Mouse (Mus musculus) spleen, postnatal 14 days (tissue): ENCODE measurements around the gene Nlrp9b.
"Not testable (repeated sequence)": the region's sequence is repeated elsewhere in the genome, so short reads cannot be mapped to it uniquely, and the experiment has no call there.

Experiments
- DNase-seq, 2 experiments: peaks; one replicate each; pipeline ENCODE4 v3.0.0; 2021 to 2022; ENCODE audit warnings: low spot score in 2 of 2

The Nlrp9b gene

DNA sequence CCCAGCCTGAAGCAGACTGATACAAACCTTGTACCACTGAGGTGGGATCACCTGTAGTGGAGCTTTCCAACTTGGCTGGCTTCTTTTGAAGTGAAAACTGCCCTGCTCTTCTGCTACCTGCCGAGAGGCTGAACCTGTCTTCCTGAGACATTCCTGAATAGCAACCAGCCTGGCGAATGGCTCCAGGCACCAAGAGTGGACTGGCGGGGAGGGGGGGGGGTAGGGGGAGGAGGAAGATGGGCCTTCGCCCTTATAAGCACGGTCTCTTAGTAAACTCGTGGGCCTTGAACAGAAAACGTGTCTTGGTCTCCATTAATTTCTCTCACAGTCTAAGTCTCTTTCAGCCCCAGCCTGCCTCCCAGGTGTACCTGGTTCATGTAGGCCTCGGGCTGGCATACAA lies at the start of gene Nlrp9b:
Gene Nlrp9b (plus strand): TSS at position 301 of the 400 bp plus-strand sequence.
- not testable (repeated sequence) for DNase-seq

- no peak for DNase-seq
Observed at GRCm38 (mm10) chr7:19944709-19945108, 46.6 kb upstream of the Nlrp9b start.

- no peak for DNase-seq
Observed at GRCm38 (mm10) chr7:19945201-19945600, 46.1 kb upstream of the Nlrp9b start.

DNA sequence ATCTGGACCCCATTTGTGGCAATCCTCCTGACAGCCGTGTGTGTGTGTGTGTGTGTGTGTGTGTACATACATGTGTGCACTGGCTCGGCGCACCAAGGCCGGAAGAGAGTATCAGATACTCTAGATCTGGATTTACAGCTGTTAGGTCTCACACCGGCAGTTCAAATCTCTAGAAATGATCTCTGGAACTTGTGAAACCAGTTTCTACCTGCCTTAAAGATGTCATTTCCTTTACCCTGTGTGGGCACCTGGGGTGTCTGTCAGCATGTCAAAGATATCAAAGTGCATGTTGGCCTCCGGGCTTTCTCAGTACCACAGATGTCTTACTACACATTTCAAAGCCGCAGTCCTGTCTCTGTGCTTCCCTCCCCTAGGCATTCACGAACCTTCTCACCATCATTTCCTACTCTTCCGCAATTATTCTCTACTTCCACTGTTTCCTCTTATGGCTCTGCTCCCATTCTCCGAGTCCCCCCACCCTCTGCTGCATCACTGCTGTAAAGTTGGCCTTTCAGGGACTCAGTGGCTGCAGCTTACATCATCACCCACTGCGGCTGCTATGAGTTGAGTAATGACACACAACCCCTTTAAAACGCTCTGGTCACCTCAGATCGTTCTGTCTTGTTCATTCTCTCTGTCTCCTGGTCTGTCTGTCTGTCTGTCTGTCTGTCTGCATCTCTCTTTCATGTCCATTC lies 45.3 kb upstream of the Nlrp9b start:
- no peak for DNase-seq

DNA sequence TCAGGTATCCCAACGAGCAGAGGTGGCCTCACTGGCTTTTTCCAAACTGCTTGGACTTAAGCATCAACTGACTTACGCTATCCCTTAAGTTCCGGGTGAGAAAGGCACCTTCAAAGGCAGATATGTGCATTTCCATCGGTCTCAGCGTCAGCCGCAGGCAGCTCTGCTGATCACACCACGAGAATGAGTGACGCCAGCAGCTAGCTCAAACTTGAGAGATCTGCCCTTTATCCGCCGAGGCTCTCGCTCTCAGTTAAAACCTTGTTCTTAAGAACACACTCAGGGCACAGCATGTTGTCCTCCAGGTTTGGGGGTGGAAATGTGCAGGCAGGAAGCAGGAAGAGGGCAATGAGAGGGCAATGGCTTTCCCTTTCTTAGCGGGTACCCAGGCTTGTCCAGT lies 42.3 kb upstream of the Nlrp9b start:
- no peak for DNase-seq

DNA sequence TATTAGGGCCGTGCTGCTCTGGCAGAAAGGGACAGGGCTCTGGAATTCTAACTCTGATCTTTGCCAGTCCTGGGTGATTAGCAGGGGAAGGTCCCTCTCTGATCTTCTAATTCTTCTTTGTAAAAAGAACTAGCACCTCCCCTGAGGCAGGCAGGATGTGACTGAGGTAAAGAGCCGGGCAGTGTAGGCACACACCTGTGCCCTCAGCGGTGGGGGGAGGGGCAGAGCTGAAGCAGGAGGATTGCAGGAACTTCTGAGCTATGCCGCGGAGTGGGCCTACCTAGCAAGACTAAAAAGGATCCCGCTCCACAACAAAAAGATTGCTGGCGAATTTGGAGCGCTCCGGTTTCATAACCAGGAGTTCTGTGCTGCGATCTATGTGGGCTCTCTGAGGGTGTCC lies 41.3 kb upstream of the Nlrp9b start:
- no peak for DNase-seq

DNA sequence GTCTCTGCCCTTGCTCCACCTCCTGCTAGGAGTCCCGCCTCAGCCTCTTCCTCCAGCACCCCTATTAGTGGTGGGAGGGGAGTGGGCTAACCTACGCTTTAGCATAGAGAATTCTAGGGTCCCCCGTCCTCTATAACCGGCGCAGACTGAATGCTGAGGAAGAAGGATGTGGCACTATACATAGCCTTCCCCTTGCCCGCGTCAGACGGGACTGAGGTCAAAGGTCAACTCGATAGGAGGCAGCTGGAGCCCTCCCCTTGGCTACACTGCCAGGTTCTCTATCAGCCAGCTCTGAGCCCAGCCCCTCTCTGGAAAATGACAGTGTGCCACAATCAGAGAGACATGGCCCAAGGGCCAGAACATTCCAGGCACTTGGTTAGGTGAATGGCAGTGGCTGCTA lies 40.7 kb upstream of the Nlrp9b start, which contains the start of gene Igsf23:
Gene Igsf23 (minus strand): TSS at position 168 of the 400 bp plus-strand sequence.
- DNase-seq = no peak

GRCm38 (mm10) chr7:19952320-19952986 lies 38.8 kb upstream of the Nlrp9b start:
- no peak for DNase-seq

- no peak for DNase-seq
Observed at GRCm38 (mm10) chr7:19953054-19953453, 38.2 kb upstream of the Nlrp9b start.

DNA sequence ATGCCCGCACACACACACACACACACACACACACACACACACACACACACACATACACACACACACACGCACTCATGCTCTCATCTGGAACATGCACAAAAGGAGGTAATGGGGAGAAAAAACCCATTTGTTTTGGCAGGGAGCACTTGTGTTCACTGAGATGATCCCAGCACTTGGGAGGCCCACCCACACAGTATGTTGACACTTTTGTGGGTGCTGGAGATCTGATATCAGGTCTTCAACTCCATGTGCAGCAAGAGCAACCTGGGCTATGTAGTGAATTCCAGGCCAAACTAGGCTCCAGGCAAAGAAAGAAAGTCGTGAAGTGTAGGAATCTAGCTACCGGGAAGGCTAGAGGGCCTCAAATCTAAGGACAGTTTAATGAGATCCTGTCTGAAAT lies 35.4 kb upstream of the Nlrp9b start:
- no peak for DNase-seq

DNA sequence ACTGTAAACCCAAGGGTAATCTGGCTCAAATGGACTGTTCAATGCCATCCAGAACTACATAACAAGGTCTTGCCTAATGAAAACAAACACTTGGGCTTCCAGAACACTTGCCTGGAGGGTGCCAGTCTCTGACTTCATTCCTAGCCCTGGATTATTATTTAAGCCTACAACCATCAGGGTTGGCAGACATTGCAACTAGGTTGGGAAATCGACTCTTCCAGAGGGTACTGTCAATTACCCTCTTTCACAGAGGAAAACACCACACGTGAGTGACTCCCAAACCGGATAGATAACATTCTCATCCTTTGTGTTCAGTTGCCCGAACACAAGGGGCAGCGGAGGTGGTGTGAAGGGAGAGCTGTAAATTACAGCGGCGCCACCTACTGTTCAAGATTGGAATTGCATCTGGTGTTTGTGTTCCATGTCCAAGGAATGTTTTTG lies 34.9 kb upstream of the Nlrp9b start:
- peak; percentile 54 to 73 for DNase-seq

GRCm38 (mm10) chr7:19962423-19962822 lies 28.8 kb upstream of the Nlrp9b start:
- DNase-seq = no peak

DNA sequence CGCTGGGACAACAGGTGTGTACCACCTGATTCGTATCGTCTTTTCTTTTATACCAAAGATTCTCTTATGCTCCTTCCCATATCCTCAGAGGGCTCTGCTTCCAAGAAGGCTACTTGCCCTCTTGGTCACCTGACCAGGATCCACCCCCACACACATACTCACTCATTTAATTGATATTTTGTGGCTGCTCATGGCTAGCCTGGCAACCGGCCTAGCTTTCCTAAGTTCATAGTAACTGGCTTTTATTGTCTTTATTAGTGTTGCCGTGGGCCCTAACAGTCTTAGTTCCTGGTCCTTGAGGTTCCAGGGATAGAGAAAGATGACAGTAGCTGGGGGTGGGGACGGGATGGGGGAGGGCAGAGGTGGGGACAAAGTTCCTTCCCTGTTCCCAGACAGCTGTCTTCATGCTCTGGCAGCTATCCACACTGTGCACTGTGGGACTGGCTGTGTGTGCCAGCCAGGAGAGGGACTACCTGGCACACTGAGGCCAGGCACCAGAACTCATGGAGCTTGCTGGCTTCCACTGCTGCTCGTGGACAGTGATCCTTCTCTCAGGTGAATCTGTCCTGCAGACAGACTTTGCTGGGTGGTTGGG lies 26.2 kb upstream of the Nlrp9b start, which contains the start of gene Ceacam20:
Gene Ceacam20 (plus strand): TSS at position 428 of the 595 bp plus-strand sequence.
- DNase-seq = no peak

DNA sequence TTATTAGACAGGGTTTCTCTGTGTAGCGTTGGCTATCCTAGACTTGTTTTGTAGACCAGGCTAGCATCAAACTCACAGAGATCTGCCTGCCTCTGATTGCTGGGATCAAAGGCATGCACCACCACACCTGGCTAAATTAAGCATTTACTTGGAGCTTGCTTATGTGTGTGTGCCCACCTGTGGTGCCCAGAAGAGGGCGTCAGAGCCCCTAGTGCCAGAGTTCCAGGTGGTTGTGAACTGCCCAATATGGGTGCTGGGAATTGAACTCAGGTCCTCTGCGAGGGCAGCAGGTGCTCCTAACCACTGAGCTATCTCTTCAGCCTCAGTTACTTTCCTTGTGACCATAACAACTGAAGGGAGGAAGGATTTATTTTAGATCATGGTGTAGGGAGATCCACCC lies 22.2 kb upstream of the Nlrp9b start:
- DNase-seq = no peak

DNA sequence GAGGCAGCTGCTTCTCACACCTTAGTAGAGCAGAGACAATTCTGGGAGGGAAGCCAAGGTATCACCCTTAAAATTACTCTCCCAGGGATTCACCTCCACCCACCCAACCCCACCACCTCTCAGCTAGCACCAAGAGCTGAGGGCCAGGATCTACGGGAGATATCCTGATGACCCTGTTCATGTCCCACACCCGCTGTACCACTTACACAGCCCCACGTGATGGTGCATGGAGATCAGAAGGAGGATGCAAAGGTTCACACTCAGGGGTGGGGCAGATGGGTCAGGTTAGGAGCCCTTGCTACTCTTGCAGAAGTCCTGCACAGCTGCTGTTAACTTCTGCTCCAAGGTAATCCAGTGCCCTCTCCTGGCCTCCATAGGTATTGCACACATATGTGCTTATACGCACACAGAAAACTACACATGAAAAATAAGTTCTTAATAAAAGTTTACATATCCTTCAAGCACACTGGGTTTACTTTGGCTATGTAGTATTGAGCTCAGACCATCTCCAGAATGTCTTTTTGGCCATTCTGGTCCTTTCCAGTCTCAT lies 21.6 kb upstream of the Nlrp9b start:
- DNase-seq = no peak

GRCm38 (mm10) chr7:19970196-19970595 lies 21.1 kb upstream of the Nlrp9b start:
- DNase-seq = no peak

DNA sequence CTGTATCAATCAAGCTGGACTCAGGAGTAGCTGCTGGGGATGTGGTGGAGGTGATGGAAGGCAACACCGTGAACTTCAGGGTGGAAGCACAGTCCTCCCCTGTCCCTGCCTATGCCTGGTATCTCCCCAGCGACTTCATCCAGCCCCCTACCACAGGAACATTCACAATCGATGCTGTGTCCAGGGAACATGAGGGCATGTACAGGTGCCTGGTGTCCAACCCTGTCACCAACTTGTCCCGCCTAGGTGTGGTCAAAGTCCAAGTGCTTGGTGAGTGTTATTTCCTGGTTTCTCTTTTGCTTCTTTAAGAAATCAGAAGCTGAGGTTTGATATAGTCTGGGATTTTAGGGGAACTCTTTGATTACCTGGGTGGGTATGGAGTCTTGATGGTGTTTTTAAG lies 19.7 kb upstream of the Nlrp9b start:
- no peak for DNase-seq

DNA sequence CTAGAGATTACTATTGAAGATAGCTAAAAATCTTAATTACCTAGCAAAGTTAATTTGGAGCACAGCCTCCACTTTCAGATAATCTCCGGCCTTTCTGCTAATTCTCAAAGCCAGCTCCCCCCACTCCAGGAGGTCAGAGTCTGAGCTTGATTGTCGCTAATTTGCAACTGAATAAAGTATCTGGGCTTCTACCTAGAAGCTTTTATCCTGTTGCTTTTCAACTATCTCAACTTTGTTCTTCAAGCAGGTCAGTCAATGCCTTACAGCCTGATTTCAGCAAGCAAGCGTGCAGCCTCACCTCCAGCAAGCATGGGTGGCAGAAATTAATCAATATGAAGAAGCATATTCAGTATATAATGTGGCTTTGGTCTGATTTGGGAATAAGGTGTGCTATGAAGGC lies 5.5 kb downstream of the Nlrp9b start:
- DNase-seq = not testable (repeated sequence)

DNA sequence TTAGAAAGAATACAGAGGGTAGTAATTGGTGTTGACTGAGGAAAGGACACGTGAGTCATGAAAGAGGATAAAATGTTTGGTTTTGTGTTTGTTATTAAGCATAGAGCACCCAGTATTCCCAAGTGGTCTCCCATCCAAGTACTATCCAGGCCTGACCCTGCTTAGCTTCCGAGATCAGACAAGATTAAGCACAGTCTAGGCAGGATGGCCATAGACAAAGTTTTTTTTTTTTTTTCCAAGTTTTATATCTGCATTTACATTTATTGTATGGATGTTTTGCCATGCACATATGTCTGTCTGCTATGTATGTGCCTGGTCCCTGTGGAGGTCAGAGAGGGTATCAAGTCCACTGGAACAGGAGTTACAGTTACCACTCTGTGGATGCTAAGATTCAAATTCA lies 18.7 kb downstream of the Nlrp9b start:
- no peak for DNase-seq

- DNase-seq = not testable (repeated sequence)
Observed at GRCm38 (mm10) chr7:20064100-20064499, 72.8 kb downstream of the Nlrp9b start.

DNA sequence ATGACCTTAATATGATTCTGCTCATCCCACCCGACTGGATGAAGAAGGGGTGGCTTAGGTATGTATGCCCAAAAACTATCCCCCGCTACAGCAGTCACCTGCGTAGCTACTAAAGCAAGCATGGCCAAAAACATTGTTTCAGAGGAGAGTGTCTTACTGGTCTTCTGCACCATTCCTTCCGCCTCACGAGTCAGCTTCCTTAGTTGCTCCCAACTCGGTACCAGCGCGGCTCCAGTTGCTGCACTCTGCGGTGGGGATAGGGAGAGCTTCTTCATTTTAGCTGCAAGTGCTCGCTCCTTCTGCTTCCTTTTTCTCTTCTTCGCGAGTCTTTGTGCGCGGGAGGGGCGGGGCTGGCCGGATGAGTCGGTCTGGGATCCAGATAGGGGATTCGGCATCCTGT lies 86.9 kb downstream of the Nlrp9b start:
- DNase-seq = not testable (repeated sequence)

DNA sequence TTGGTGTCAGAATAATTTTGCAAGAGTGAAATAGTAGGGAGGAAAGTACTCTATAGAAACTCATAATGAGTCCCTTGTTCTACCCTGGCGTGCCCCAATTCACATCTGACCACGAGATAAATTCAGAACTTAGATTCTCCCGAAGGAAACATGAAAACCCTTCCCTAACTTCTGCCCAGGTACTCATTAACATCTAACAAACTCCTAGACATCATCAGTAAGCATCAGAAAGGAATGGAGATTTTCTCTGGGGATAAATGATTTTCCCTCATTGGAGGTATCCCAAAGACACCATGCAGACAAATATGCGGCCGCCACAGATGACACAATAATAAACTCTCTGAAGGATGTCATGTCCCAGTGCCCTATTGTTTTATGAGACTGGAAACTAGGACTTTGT lies 108.1 kb downstream of the Nlrp9b start, which contains the start of gene Vmn1r91:
Gene Vmn1r91 (plus strand): TSS at position 301 of the 400 bp plus-strand sequence.
- DNase-seq = not testable (repeated sequence)
